Mouse (Mus musculus) lung, adult 2 months (tissue): ENCODE data around the gene Pitpnb.

Experiments
- CTCF ChIP-seq: fragments of 200-500 bp; IDR thresholded peaks from 2 replicates; pipeline ENCODE4 v1.5.1; 2011; ENCODE audit warnings: mild to moderate bottlenecking, low read length, control low read depth; ENCODE audit not compliant: insufficient read depth
- POLR2A ChIP-seq: fragments of 200-500 bp; IDR thresholded peaks from 2 replicates; pipeline ENCODE4 v1.6.1; 2011; ENCODE audit warnings: low read depth, mild to moderate bottlenecking, control low read depth, low read length, borderline replicate concordance; ENCODE audit errors: extremely low read depth

- TF ChIP-seq CTCF (no peak), POLR2A (no peak)
These were observed 89.6 kb downstream of the Pitpnb start for GRCm38 (mm10) chr5:111420011-111420691.
